Mouse (Mus musculus) spleen, adult 12 weeks (tissue): Measurements from ENCODE around the gene Tmem47.

Experiments used
- DNase-seq: peaks from one replicate; pipeline ENCODE4 v3.0.0; 2022; ENCODE audit warnings: low spot score

Tmem47 gene

GRCm38 (mm10) chrX:81070210-81070803 lies at the start of gene Tmem47:
TSS of gene Tmem47 (plus strand) at chrX:81070698.
- no peak for DNase-seq

- DNase-seq, result no peak
Observed at GRCm38 (mm10) chrX:81070804-81071461, 435 bp downstream of the Tmem47 start.

GRCm38 (mm10) chrX:81071746-81072640 lies 1.5 kb downstream of the Tmem47 start:
- no peak for DNase-seq

- no peak for DNase-seq
Observed at GRCm38 (mm10) chrX:81072651-81073050, 2.2 kb downstream of the Tmem47 start.

GRCm38 (mm10) chrX:81073834-81074233 lies 3.3 kb downstream of the Tmem47 start:
- DNase-seq, result no peak

- no peak for DNase-seq
Observed at GRCm38 (mm10) chrX:81078522-81078921, 8.0 kb downstream of the Tmem47 start.

GRCm38 (mm10) chrX:81080996-81081395 lies 10.5 kb downstream of the Tmem47 start:
- no peak for DNase-seq

- no peak for DNase-seq
Observed at GRCm38 (mm10) chrX:81085025-81085752, 14.7 kb downstream of the Tmem47 start.

- no peak for DNase-seq
Observed at GRCm38 (mm10) chrX:81147416-81147815, 76.9 kb downstream of the Tmem47 start.
